8 mouse cellular contexts compared by ENCODE assay signal in genomic region chr11:86544639-86545299, GRCm38 (mm10). TPM values are rescaled to one million over a fixed set of nuclear protein-coding genes. Genes with fewer than 3 reads are reported as not detected.
DNase-seq lines count a peak whose midpoint lies in the region; ATAC-seq and TF ChIP-seq lines count a peak whose summit lies in the region.

Gene Rps6kb1 (minus strand): TSS chr11:86544805.
Gene Tubd1 (plus strand): TSS chr11:86544991.

- in situ Hi-C loops in Patski (cut with MboI; ENCODE audit: low pct_unique_long_range_greater_than_20kb): no loop called here

- H3K9me3 ChIP-seq in hindbrain, embryonic 13.5 days: no peaks in the 10 kb centered on the region

- CTCF ChIA-PET in Patski (lab: Charles Lee): interaction anchor here (1.0 to 2.8 kb wide), 3 partner anchors 10 to 109 kb away, joined by 3 to 14 read pairs (median 4); no protein-coding TSS in a partner anchor

- DNase-seq in Patski (ENCODE audit: low read depth, low spot score): peak; percentile 96
- DNase-seq in cerebellum, postnatal 14 days: peak; percentile 99
- peak; percentile 97 to 99 for DNase-seq in frontal cortex, postnatal 14 days (ENCODE audit: low spot score in 2 of 2)
- peak; percentile 90 to 97 for DNase-seq in layer of hippocampus, postnatal 25 days (ENCODE audit: extremely low spot score in 1 of 2, low spot score in 1 of 2)
- DNase-seq in lung, postnatal 25 days (ENCODE audit: low spot score): peak; percentile 100
- DNase-seq in retina, embryonic 14.5 days (ENCODE audit: low spot score): peak; percentile 100
- peak; percentile 99 for DNase-seq in thymus, postnatal 4 days

- peaks cover 29% of the 10 kb centered on the region for H3K4me1 ChIP-seq in hindbrain, embryonic 13.5 days (replicated peaks)

- peak within 1 kb of the TSS; percentile 94 for H3K4me3 ChIP-seq in hindbrain, embryonic 13.5 days

- H3K27me3 ChIP-seq in Patski: no peaks in the 10 kb centered on the region
- no peaks in the 10 kb centered on the region for H3K27me3 ChIP-seq in hindbrain, embryonic 13.5 days

- peak within 1 kb of the TSS; percentile 91 for H3K27ac ChIP-seq in hindbrain, embryonic 13.5 days

- peak within 1 kb of the TSS; percentile 97 for H3K9ac ChIP-seq in hindbrain, embryonic 13.5 days

- ATAC-seq in Patski: peak; percentile 92
- peak; percentile 98 for ATAC-seq in hindbrain, embryonic 13.5 days (ENCODE audit: low FRiP score)

- TF ChIP-seq CTCF in Patski (IDR thresholded peaks at IDR 0.05): no peak

- H3K36me3 ChIP-seq in hindbrain, embryonic 13.5 days: peaks cover 5% of the 10 kb centered on the region

- POLR2A ChIA-PET in Patski (lab: Charles Lee): interaction anchor here (0.6 to 1.6 kb wide), 3 partner anchors 22 to 41 kb away, joined by 3 to 4 read pairs (median 4); no protein-coding TSS in a partner anchor

- H3K4me2 ChIP-seq in hindbrain, embryonic 13.5 days: peak within 1 kb of the TSS; percentile 85

- WGBS in hindbrain, embryonic 13.5 days: under 1% methylated on average over 43 of the region's 43 CpGs

RNA-seq across cellular contexts. Expression of gene Rps6kb1, which starts in this region (rescaled TPM):
- 39.2 TPM for polyA plus RNA-seq in Patski (2021)
- 62.4 and 66.2 TPM in 2 replicates for polyA plus RNA-seq in hindbrain, embryonic 13.5 days (2015; fragmentation: Nextera tagmentation; extraction: Ambion mirVana)
- total RNA-seq in layer of hippocampus, postnatal 25 days (2021): 10 to 100 TPM; 34.5 to 41.6 TPM

RNA-seq across cellular contexts. Expression of gene Tubd1, which starts in this region (rescaled TPM):
- 10.9 TPM for polyA plus RNA-seq in Patski (2021)
- polyA plus RNA-seq in hindbrain, embryonic 13.5 days (2015; fragmentation: Nextera tagmentation; extraction: Ambion mirVana): 7.6 and 7.8 TPM in 2 replicates
- total RNA-seq in layer of hippocampus, postnatal 25 days (2021): 1 to 10 TPM; 5.1 to 6.8 TPM

Comparison
In these comparisons a context has a peak if more than half of its experiments do, and no peak if none do; other contexts are left out.
1. Peak in every context shown above with its lines: DNase-seq, ATAC-seq, H3K4me3 ChIP-seq and H3K27ac ChIP-seq.